Mouse (Mus musculus) neural tube, embryonic 11.5 days (tissue): ENCODE measurements around the gene Mbd5. TPM values are rescaled to one million over a fixed set of nuclear protein-coding genes. Genes with fewer than 3 reads are reported as not detected.

Experiments
- ATAC-seq: fragments of 200-750 bp; cut with Nextera tagmentation; 2 replicates; pipeline ENCODE4 v1.8.0; 2017; ENCODE audit warnings: moderate number of reproducible peaks, mild to moderate bottlenecking, moderate TSS enrichment, moderate library complexity; ENCODE audit not compliant: insufficient read depth, low FRiP score, low TSS enrichment
- DNase-seq: peaks from one replicate; pipeline ENCODE4 v3.0.0-alpha.2; 2015; ENCODE audit warnings: low spot score
- H3K27ac ChIP-seq: fragments of 300-500 bp; sonication (generic); 2 replicates; pipeline ENCODE4 v1.5.1; 2014; ENCODE audit warnings: low read depth, mild to moderate bottlenecking, low read length
- H3K27me3 ChIP-seq: fragments of 300-500 bp; sonication (generic); 2 replicates; pipeline ENCODE4 v1.6.1; 2014; ENCODE audit warnings: mild to moderate bottlenecking, low read length, mixed read lengths; ENCODE audit not compliant: control insufficient read depth, insufficient read depth
- H3K36me3 ChIP-seq: fragments of 300-500 bp; sonication (generic); 2 replicates; pipeline ENCODE4 v1.6.1; 2014; ENCODE audit warnings: mild to moderate bottlenecking, low read length, moderate library complexity, mixed read lengths; ENCODE audit not compliant: control insufficient read depth, insufficient read depth
- H3K4me1 ChIP-seq: fragments of 300-500 bp; sonication (generic); 2 replicates; pipeline ENCODE4 v1.6.1; 2014; ENCODE audit warnings: low read length, mixed read lengths; ENCODE audit not compliant: control insufficient read depth, insufficient read depth
- H3K4me2 ChIP-seq: fragments of 300-500 bp; sonication (generic); 2 replicates; pipeline ENCODE4 v1.6.1; 2014; ENCODE audit warnings: low read depth, mild to moderate bottlenecking, moderate library complexity
- H3K4me3 ChIP-seq: fragments of 300-500 bp; sonication (generic); 2 replicates; pipeline ENCODE4 v1.5.1; 2014; ENCODE audit warnings: low read depth, low read length
- H3K9ac ChIP-seq: fragments of 300-500 bp; sonication (generic); 2 replicates; pipeline ENCODE4 v1.6.1; 2014; ENCODE audit warnings: mild to moderate bottlenecking, low read length
- H3K9me3 ChIP-seq: fragments of 300-500 bp; sonication (generic); 2 replicates; pipeline ENCODE4 v1.6.1; 2016; ENCODE audit warnings: low read length; ENCODE audit not compliant: control insufficient read depth
- WGBS: fragments of 180-500 bp; shearing (Covaris S2); extraction: QIAGEN DNeasy Blood & Tissue Kit; methylation state at CpG from one replicate; pipeline ENCODE4 v1.1.7; 2014; 5-methylcytosine and 5-hydroxymethylcytosine counted together
- polyA plus RNA-seq: library from polyadenylated mRNA; unstranded; fragments of >200 nt; fragmentation: Nextera tagmentation; extraction: Ambion mirVana; gene quantifications from 2 replicates; pipeline ENCODE4 v1.2.1, GENCODE M21; 2014

The Mbd5 gene
- polyA plus RNA-seq, 1 experiment from 2014 or later = 32.2 TPM

DNA sequence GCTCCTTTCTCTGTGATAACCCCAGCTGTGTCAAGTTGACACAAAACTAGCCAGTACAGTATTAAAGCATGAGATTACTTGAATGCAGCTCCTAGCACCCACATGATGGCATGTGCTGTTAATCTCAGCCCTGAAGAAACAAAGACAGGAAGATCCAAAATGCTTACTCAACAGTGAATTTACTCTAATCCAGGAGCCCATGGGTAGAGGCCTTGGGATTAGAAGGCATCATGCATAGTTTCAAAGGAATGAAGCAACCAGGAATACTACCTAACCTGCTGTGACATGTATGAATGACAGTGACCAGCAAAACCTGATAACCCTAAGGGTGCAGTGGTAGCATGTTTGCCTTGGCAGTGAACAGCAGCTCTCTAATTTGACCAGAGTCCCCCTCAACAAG lies 159.6 kb downstream of the Mbd5 start:
- ATAC-seq (no peak), DNase-seq (no peak)
- no peak overlapping the region for H3K4me2 ChIP-seq
- no peaks in the 10 kb centered on the region for H3K4me1 ChIP-seq
- no peak overlapping the region for H3K4me3 ChIP-seq
- H3K9ac ChIP-seq = no peak overlapping the region
- no peak overlapping the region for H3K27ac ChIP-seq
- H3K27me3 ChIP-seq = no peaks in the 10 kb centered on the region
- H3K9me3 ChIP-seq = no peaks in the 10 kb centered on the region
- no peaks in the 10 kb centered on the region for H3K36me3 ChIP-seq

DNA sequence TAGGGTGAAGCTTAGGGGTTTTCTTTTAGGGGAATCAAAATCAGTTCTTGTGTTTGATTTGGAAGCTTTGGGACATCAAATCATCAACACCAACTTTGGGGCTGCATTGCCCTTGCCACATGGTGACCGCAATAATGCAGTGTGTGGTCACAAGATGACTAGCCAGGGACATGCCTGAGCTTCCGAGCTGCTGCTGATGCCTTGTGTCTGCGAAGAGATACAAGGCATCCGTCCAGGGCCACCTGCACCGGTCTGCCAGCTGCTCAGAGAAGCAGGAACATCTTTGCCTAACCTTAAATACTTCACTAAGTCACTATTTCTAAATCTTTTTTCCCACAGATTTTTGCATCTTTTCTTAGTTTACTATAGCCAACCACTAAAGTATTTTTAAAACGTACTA lies 170.6 kb downstream of the Mbd5 start:
- no peak for DNase-seq
- 91% methylated on average over 6 of the region's 6 CpGs for WGBS
- Histone ChIP-seq H3K9me3 (no peaks in the 10 kb centered on the region), H3K36me3 (no peaks in the 10 kb centered on the region), H3K9ac (no peak overlapping the region), H3K27ac (no peak overlapping the region), H3K4me1 (no peaks in the 10 kb centered on the region), H3K4me3 (no peak overlapping the region), H3K27me3 (no peaks in the 10 kb centered on the region), H3K4me2 (no peak overlapping the region)
- no peak for ATAC-seq

DNA sequence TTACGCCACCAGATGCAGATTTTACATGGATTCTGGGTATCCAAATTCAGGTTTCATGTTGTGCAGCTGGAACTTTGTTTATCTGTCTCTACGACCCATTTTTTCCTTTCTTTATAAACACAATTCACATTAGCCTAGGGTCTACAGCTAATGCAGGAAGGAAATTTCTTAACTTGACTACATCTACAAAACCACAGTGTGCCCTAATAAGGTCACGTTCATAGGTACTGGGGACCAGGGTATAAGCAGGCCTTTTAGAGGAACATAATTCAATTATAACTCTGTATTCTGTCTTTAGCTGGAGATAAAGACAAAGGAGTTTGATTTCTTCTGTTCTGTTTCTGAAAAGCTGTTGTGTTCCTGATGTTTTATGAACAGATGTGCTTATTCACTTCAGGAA lies 172.3 kb downstream of the Mbd5 start:
- no peak overlapping the region for H3K9ac ChIP-seq
- ATAC-seq = no peak
- H3K4me3 ChIP-seq = no peak overlapping the region
- H3K4me2 ChIP-seq = no peak overlapping the region
- no peak for DNase-seq
- 91% methylated on average over 3 of the region's 3 CpGs for WGBS
- no peaks in the 10 kb centered on the region for H3K4me1 ChIP-seq
- H3K27me3 ChIP-seq = no peaks in the 10 kb centered on the region
- H3K9me3 ChIP-seq = no peaks in the 10 kb centered on the region
- H3K36me3 ChIP-seq = no peaks in the 10 kb centered on the region
- no peak overlapping the region for H3K27ac ChIP-seq

DNA sequence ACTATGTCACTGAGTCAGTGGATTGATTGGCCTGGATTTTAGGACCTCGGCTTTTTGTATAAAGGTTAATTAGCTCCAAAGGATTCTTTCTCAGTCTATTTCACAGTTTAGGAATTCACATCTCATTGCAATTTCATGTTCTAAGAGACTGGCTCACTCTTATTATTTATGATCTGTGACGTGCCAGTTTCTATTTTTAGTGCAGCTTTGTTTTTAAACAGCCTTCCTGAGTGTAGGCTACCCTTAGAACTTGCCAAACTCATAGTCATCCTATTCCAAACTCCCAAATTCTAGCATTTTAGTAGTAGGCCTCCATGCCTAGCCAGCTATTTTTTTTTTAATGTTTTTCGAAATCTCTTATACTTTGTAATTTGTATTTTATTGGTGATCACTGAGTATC lies 192.9 kb downstream of the Mbd5 start:
- H3K36me3 ChIP-seq = no peaks in the 10 kb centered on the region
- no peaks in the 10 kb centered on the region for H3K4me1 ChIP-seq
- H3K27ac ChIP-seq = no peak overlapping the region
- 81% methylated on average over 3 of the region's 3 CpGs for WGBS
- no peak overlapping the region for H3K9ac ChIP-seq
- H3K4me2 ChIP-seq = no peak overlapping the region
- H3K4me3 ChIP-seq = no peak overlapping the region
- H3K9me3 ChIP-seq = no peaks in the 10 kb centered on the region
- DNase-seq (no peak), ATAC-seq (no peak)
- no peaks in the 10 kb centered on the region for H3K27me3 ChIP-seq

DNA sequence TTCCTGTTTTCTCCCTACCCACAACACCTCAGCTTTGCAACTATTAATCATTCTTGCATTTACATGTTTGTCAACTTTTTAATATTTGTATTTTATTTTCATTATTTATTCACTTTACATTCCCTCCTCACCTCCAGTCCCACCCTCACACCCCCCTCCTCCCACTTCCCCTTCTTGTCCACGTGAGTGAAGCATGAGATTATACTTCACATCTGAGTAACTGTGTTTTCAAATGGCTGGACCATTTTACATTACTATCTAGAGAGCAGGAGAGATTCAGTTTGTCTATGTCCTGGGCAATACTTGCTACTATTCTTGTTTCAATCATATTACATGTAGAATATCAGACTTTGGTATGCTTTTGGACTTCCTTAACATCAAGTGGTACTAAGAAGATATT lies 204.3 kb downstream of the Mbd5 start:
- Histone ChIP-seq H3K36me3 (no peaks in the 10 kb centered on the region), H3K27me3 (no peaks in the 10 kb centered on the region), H3K4me3 (no peak overlapping the region), H3K4me2 (no peak overlapping the region), H3K27ac (no peak overlapping the region), H3K4me1 (no peaks in the 10 kb centered on the region), H3K9me3 (no peaks in the 10 kb centered on the region), H3K9ac (no peak overlapping the region)
- ATAC-seq (no peak), DNase-seq (no peak)
- 88% methylated on average over 1 of the region's 1 CpGs for WGBS

DNA sequence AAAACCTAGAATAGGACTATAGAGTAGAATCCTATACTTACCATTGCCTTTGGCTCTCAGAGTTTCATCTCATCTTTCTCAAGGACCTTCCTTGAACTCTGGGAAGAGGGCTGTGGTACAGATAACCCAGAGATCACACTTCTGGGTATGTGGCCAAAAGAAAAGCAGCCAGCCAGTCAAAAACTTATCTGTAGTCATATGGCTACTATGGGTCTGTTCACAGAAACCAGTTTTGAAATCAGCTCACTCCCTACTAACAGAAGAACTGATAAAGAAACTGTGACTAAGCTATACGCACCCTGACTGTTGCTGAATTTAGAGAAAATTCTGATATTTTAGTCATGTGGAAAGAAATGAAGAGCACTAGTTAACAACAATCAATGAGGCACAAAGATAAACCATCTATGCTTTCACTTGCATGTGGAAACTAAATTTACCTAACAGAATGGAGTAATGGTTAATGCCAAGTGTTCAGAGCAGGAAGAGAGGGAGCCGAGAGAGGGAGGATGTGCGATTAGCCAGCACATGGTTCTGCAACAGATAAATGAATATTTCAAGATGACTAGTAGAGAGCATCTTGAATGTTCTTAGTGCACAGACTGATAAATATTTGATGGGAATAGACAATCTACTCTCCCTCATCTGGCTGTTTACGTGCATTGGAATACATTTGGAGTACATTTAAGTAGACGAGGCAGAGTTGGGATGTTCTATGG lies 211.1 kb downstream of the Mbd5 start:
- Histone ChIP-seq H3K4me2 (no peak overlapping the region), H3K9ac (no peak overlapping the region), H3K4me3 (no peak overlapping the region), H3K36me3 (no peaks in the 10 kb centered on the region), H3K27me3 (no peaks in the 10 kb centered on the region), H3K27ac (no peak overlapping the region), H3K4me1 (no peaks in the 10 kb centered on the region), H3K9me3 (no peaks in the 10 kb centered on the region)
- whole genome bisulfite sequencing = 93% methylated on average over 5 of the region's 5 CpGs
- ATAC-seq (no peak), DNase-seq (no peak)

DNA sequence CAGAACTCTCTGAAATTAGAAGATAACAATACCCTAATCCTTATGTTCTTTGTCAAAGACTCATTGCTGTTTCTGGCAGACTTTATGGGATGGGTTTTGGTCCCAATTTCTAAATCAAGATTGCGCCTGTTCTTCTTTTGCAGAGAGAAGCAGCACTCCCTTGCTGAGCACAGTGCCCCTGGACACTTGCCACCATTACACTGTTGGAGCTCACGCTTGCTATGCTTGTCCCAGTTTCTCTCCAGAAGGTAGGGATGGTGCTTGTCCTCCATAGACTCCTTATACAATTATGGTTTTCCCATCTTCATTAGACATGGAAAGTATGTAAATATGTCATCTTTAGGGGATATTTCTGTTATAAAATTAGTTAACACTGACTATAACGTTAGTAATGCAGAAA lies 220.5 kb downstream of the Mbd5 start:
- H3K9ac ChIP-seq = no peak overlapping the region
- 91% methylated on average over 3 of the region's 3 CpGs for WGBS
- no peak overlapping the region for H3K4me3 ChIP-seq
- ATAC-seq = no peak
- H3K4me2 ChIP-seq = no peak overlapping the region
- H3K27me3 ChIP-seq = no peaks in the 10 kb centered on the region
- no peaks in the 10 kb centered on the region for H3K4me1 ChIP-seq
- DNase-seq = no peak
- H3K27ac ChIP-seq = no peak overlapping the region
- no peaks in the 10 kb centered on the region for H3K9me3 ChIP-seq
- H3K36me3 ChIP-seq = no peaks in the 10 kb centered on the region

DNA sequence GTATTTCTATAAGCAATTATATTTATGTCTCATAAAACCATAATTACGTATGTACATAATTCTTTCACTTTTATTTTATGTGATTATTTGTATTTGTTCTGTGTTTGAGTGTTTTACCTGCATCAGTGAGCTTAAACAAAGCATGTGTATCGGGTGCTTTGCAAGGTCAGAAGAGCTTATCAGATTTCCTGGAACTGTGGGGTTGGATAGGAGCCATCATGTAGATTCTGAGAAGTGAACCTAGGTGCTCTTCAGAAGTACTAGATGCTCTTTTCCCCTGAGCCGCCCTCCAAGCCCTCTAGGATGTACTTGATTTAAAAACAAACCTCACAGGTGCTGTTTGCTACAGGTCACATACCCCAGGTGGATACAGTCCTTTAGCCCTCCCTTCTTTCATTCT lies 227.7 kb downstream of the Mbd5 start:
- Histone ChIP-seq H3K27me3 (no peaks in the 10 kb centered on the region), H3K27ac (no peak overlapping the region), H3K9ac (no peak overlapping the region), H3K4me2 (no peak overlapping the region), H3K9me3 (no peaks in the 10 kb centered on the region), H3K4me3 (no peak overlapping the region), H3K36me3 (no peaks in the 10 kb centered on the region), H3K4me1 (no peaks in the 10 kb centered on the region)
- DNase-seq (no peak), ATAC-seq (no peak)
- 88% methylated on average over 3 of the region's 3 CpGs for WGBS

DNA sequence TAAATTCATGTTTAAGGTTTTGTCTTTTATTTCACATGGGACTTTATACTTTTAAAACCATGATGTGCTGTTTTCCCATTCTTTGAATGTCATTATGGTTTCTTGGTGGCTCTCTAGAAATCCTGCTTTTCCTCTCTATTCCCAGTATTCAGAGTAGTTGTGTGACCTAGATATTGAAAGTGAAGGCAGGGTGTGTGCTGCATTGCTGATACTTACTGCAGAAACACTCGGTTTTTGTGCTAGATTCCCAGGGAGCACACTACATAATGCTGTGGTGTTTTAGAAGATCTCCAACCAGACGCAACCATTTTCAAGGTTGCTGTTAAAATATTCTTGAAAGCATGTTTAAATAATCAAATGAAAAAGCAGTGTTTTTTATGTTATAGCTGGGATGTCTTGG lies 241.7 kb downstream of the Mbd5 start:
- Histone ChIP-seq H3K27me3 (no peaks in the 10 kb centered on the region), H3K36me3 (no peaks in the 10 kb centered on the region), H3K27ac (no peak overlapping the region), H3K9ac (no peak overlapping the region), H3K4me2 (no peak overlapping the region), H3K4me3 (no peak overlapping the region), H3K9me3 (no peaks in the 10 kb centered on the region), H3K4me1 (no peaks in the 10 kb centered on the region)
- DNase-seq = no peak
- no peak for ATAC-seq
- 81% methylated on average over 2 of the region's 2 CpGs for WGBS
